Mouse (Mus musculus): ENCODE data around the gene Aars2.

DNA sequence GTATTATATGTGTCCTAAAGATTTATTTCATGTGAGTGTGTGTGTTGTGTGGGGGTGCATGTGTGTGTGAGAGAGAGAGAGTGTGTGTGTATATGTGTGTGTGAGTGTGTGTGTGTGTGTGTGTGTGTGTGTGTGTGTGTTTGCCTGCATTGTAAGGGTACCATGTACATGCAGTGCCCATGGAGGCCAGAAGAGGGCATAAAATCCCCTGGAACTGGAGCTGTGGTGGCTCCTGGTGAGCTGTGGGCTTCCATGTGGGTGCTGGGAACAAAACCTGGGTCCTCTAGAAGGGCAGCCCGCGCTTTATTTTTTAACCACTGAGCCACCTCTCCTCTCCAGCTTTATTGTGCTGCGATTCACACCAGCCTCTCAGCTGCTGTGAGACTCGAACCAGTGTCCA is 44.1 kb upstream of the Aars2 start:
- TF ChIP-seq CTCF (IDR thresholded peaks at IDR 0.05; ENCODE audit: borderline replicate concordance, insufficient read depth, low read depth, low read length) (no peak), POLR2A (IDR thresholded peaks at IDR 0.05; ENCODE audit: borderline replicate concordance, insufficient read depth, low read length) (no peak)
